Mouse (Mus musculus): ENCODE results near the gene Mrm1. TPM values are rescaled to one million over a fixed set of nuclear protein-coding genes. Genes with fewer than 3 reads are reported as not detected.
A peak's percentile ranks its signal among the peaks of the same experiment; 100 is the strongest.

The Mrm1 gene
- polyA plus RNA-seq, 1 experiment from 2014 or later: 13.8 TPM

GRCm38 (mm10) chr11:84797627-84798353 lies 21.5 kb downstream of the Mrm1 start:
- 18% methylated on average over 21 of the region's 21 CpGs for WGBS
- ATAC-seq (ENCODE audit: insufficient number of reproducible peaks, low FRiP score, low TSS enrichment, low read depth): no peak
- Histone ChIP-seq H3K9ac (no peak overlapping the region), H3K27ac (no peak overlapping the region), H3K27me3 (peaks cover 4% of the 10 kb centered on the region), H3K4me2 (no peak overlapping the region), H3K4me1 (peaks cover 6% of the 10 kb centered on the region; the same call in 1 of the 2 replicates), H3K36me3 (no peaks in the 10 kb centered on the region), H3K4me3 (no peak overlapping the region), H3K9me3 (no peaks in the 10 kb centered on the region)

- H3K4me2 ChIP-seq: no peak overlapping the region
- H3K36me3 ChIP-seq: no peaks in the 10 kb centered on the region
- H3K9ac ChIP-seq: no peak overlapping the region
- no peak overlapping the region for H3K27ac ChIP-seq
- WGBS: 36% methylated on average over 10 of the region's 10 CpGs
- no peak overlapping the region for H3K4me3 ChIP-seq
- ATAC-seq (ENCODE audit: insufficient number of reproducible peaks, low FRiP score, low TSS enrichment, low read depth): no peak
- H3K27me3 ChIP-seq: peaks cover 4% of the 10 kb centered on the region
- no peaks in the 10 kb centered on the region for H3K9me3 ChIP-seq
- peaks cover 6% of the 10 kb centered on the region; the same call in 1 of the 2 replicates for H3K4me1 ChIP-seq
Measured at GRCm38 (mm10) chr11:84797026-84797425, 22.3 kb downstream of the Mrm1 start.

DNA sequence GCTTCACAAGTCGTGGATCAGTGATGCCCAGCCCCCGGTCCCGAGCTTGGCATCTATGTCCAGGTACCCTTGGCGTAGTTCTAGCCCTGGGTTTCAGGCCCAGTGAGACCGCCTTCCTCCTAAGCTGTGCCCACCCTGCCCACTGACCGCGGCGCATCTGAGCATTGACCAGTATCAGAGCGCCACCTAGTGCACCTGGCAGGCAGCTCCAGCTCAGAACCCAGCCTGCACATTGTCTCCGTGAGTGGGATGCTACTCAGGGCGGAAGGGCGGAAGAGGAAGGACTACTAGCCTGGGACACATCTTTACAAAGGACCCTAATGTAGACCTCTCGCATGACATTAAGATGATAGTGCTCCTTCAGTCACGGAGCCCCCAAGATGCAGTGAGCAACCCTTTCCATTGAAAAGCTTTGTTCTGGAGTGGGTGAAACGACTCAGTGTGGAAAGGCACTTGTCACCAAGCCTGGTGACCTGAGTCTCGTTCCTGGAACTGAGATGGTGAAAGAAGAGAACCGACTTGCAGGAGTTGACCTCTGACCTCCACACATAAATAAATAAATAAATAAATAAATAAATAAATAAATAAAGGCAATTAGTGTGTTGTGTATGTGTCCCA lies 24.7 kb downstream of the Mrm1 start:
- Histone ChIP-seq H3K27ac (no peak overlapping the region), H3K27me3 (peaks cover 4% of the 10 kb centered on the region), H3K4me3 (no peak overlapping the region), H3K9me3 (no peaks in the 10 kb centered on the region), H3K4me1 (peaks cover 6% of the 10 kb centered on the region; the same call in 1 of the 2 replicates), H3K4me2 (peak overlapping the region; percentile 42), H3K9ac (no peak overlapping the region), H3K36me3 (no peaks in the 10 kb centered on the region)
- WGBS: 9% methylated on average over 17 of the region's 17 CpGs
- peak; percentile 66; the same call in 1 of the 2 replicates for ATAC-seq (ENCODE audit: insufficient number of reproducible peaks, low FRiP score, low TSS enrichment, low read depth)

DNA sequence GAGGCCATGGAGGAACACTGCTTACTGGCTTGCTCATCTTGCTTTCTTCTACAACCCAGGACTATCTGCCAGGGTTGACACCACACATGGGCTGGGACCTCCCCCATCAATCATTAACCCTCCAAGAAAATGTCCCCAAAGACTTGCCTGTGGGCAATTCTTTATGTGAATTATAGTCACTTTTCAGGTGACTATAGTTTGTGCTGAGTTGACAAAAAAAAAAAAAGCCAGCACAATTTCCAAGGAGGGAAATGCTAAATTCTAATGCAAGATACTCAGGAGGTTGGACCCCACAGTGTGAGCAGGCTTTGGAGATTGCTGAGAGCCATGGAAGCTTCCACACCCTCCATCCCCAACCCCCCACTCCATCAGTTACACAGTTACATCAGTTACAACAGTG lies 25.8 kb downstream of the Mrm1 start:
- ATAC-seq (ENCODE audit: insufficient number of reproducible peaks, low FRiP score, low TSS enrichment, low read depth): no peak
- Histone ChIP-seq H3K27me3 (peaks cover 4% of the 10 kb centered on the region), H3K27ac (no peak overlapping the region)

GRCm38 (mm10) chr11:84790383-84790782 lies 28.9 kb downstream of the Mrm1 start:
- Histone ChIP-seq H3K36me3 (no peaks in the 10 kb centered on the region), H3K27ac (no peak overlapping the region), H3K4me3 (no peak overlapping the region), H3K4me2 (no peak overlapping the region), H3K9me3 (no peaks in the 10 kb centered on the region), H3K4me1 (peaks cover 6% of the 10 kb centered on the region; the same call in 1 of the 2 replicates), H3K9ac (no peak overlapping the region), H3K27me3 (0 out of 2 replicates have a peak, but pooled peaks cover 3% of the 10 kb centered on the region)
- 36% methylated on average over 6 of the region's 6 CpGs for WGBS
- ATAC-seq (ENCODE audit: insufficient number of reproducible peaks, low FRiP score, low TSS enrichment, low read depth): no peak

More for the DNA sequence above, 25.8 kb downstream of the Mrm1 start:
- no peak overlapping the region for H3K9ac ChIP-seq
- H3K36me3 ChIP-seq: no peaks in the 10 kb centered on the region
- no peak overlapping the region for H3K4me2 ChIP-seq
- no peaks in the 10 kb centered on the region for H3K9me3 ChIP-seq
- H3K4me1 ChIP-seq: peaks cover 6% of the 10 kb centered on the region; the same call in 1 of the 2 replicates
- H3K4me3 ChIP-seq: no peak overlapping the region

DNA sequence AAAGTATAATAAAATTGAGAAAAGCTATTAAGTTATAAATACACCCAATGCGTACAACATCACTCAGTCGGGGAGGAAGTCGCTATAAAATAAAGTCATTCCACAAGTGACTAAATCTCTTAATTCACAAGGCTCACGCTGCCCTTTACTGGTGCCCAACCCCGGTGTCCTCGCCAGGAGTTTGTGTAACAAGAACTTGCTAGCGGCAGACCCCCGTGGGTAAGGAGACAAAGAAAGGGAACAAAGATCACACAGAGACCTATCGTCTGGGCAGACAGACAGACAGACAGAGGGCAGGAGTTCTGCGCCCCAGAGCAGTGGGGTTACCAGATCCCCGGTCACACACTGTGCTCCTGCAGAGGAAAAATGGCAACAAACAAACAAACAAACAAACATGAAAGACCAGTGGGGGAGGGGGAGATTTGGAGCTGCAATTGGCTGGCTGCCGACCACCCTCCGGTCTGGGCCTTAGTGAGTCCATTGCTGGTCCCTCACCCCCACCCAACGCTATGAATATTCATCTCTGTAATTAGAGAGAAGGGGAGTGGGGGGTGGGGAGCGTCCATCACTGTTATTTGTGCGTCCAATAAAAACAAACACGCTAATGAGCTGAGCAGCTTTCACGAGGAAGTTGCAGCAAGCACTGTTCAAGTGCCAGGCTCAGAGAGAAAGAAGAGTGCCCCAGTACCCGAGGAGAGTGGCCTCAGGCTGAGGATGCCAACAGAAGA lies 39.0 kb downstream of the Mrm1 start:
- Histone ChIP-seq H3K36me3 (no peaks in the 10 kb centered on the region), H3K27ac (no peak overlapping the region), H3K4me1 (peaks cover 15% of the 10 kb centered on the region), H3K4me3 (no peak overlapping the region), H3K27me3 (peaks cover 31% of the 10 kb centered on the region), H3K4me2 (no peak overlapping the region), H3K9ac (no peak overlapping the region), H3K9me3 (no peaks in the 10 kb centered on the region)
- 2% methylated on average over 19 of the region's 19 CpGs for WGBS
- no peak for ATAC-seq (ENCODE audit: insufficient number of reproducible peaks, low FRiP score, low TSS enrichment, low read depth)

DNA sequence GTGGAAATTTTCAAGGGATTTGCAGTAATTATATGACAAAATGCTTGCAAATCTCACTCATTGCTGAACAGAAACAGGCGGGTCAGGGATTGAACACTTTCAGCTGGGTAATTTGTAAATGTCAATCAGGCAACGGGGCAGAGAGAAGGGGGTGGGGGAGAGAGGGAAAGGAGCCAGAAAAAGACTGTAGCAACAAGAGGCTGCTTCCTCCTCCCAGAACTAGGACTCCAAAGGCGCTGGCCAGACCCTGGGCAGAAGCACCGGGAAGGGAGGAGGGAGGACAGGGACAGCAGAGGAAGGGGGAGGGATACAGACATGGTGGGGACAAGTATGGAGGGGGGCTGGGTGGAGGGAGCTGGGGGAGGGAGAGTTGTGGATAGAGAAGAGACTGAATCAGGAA lies 43.8 kb downstream of the Mrm1 start:
- H3K9ac ChIP-seq: no peak overlapping the region
- H3K27ac ChIP-seq: no peak overlapping the region
- no peak overlapping the region for H3K4me3 ChIP-seq
- H3K36me3 ChIP-seq: no peaks in the 10 kb centered on the region
- no peak for ATAC-seq (ENCODE audit: insufficient number of reproducible peaks, low FRiP score, low TSS enrichment, low read depth)
- H3K27me3 ChIP-seq: peaks cover 28% of the 10 kb centered on the region
- H3K9me3 ChIP-seq: no peaks in the 10 kb centered on the region
- no peak overlapping the region for H3K4me2 ChIP-seq
- peaks cover 10% of the 10 kb centered on the region for H3K4me1 ChIP-seq
- under 1% methylated on average over 4 of the region's 4 CpGs for WGBS

DNA sequence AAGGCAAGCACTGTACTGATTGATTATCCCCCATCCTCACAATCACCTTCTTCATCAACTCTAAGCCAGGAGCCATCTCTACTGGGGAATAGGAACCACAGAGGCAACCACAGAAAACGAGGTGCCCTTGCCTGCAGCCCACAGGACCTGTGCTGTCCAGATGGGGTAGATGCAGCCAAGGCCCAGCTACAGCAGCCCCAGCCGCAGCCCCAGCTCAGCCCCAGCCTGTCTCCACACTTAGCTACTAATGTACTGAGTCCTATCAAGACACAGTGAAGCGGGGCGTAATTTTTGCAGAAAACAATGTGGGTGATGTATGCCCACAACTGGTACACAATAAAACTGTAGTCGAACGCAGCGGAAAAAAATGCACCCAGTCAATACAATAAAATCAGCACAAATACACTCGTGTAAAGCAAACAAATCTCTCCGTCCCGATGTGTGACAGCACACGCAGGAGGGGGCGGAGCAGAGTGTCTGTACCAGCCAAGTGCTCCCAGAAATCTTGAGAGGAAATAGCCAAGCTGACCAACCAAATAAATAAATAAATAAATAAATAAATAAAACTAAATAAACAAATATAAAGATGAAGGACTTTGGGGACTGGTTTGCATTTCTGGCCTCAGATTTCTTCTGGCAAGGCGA lies 44.3 kb downstream of the Mrm1 start:
- ATAC-seq (ENCODE audit: insufficient number of reproducible peaks, low FRiP score, low TSS enrichment, low read depth): no peak
- peaks cover 5% of the 10 kb centered on the region; the same call in 1 of the 2 replicates for H3K4me1 ChIP-seq
- H3K27ac ChIP-seq: no peak overlapping the region
- no peaks in the 10 kb centered on the region for H3K36me3 ChIP-seq
- H3K4me2 ChIP-seq: no peak overlapping the region
- H3K9ac ChIP-seq: no peak overlapping the region
- no peak overlapping the region for H3K4me3 ChIP-seq
- H3K27me3 ChIP-seq: peaks cover 22% of the 10 kb centered on the region; the same call in 1 of the 2 replicates
- no peaks in the 10 kb centered on the region for H3K9me3 ChIP-seq
- 50% methylated on average over 13 of the region's 13 CpGs for WGBS

- no peaks in the 10 kb centered on the region for H3K9me3 ChIP-seq
- 75% methylated on average over 6 of the region's 6 CpGs for WGBS
- no peak for ATAC-seq (ENCODE audit: insufficient number of reproducible peaks, low FRiP score, low TSS enrichment, low read depth)
- H3K9ac ChIP-seq: no peak overlapping the region
- H3K4me3 ChIP-seq: no peak overlapping the region
- no peaks in the 10 kb centered on the region for H3K36me3 ChIP-seq
- H3K27ac ChIP-seq: no peak overlapping the region
- H3K4me2 ChIP-seq: no peak overlapping the region
- peaks cover 14% of the 10 kb centered on the region for H3K27me3 ChIP-seq
- peaks cover 10% of the 10 kb centered on the region for H3K4me1 ChIP-seq
Measured at GRCm38 (mm10) chr11:84767898-84768297, 51.4 kb downstream of the Mrm1 start.

- Histone ChIP-seq H3K4me3 (no peak overlapping the region), H3K4me2 (no peak overlapping the region), H3K9me3 (no peaks in the 10 kb centered on the region), H3K4me1 (peaks cover 10% of the 10 kb centered on the region), H3K36me3 (no peaks in the 10 kb centered on the region), H3K27ac (no peak overlapping the region), H3K9ac (no peak overlapping the region), H3K27me3 (peaks cover 19% of the 10 kb centered on the region)
- ATAC-seq (ENCODE audit: insufficient number of reproducible peaks, low FRiP score, low TSS enrichment, low read depth): no peak
- WGBS: 19% methylated on average over 5 of the region's 5 CpGs
Measured at GRCm38 (mm10) chr11:84765125-84765524, 54.2 kb downstream of the Mrm1 start.

- Histone ChIP-seq H3K27me3 (peaks cover 19% of the 10 kb centered on the region), H3K9me3 (no peaks in the 10 kb centered on the region), H3K4me2 (peak overlapping the region; percentile 45), H3K36me3 (no peaks in the 10 kb centered on the region), H3K9ac (no peak overlapping the region), H3K4me1 (peaks cover 10% of the 10 kb centered on the region), H3K27ac (no peak overlapping the region), H3K4me3 (peak overlapping the region; percentile 19)
- 2% methylated on average over 21 of the region's 21 CpGs for WGBS
- ATAC-seq (ENCODE audit: insufficient number of reproducible peaks, low FRiP score, low TSS enrichment, low read depth): no peak
Measured at GRCm38 (mm10) chr11:84764527-84764961, 54.8 kb downstream of the Mrm1 start.
